Mouse (Mus musculus) heart, adult 2 months (tissue): ENCODE results near the gene Atxn7l1.

Experiments
- CTCF ChIP-seq: fragments of 200-600 bp; IDR thresholded peaks from 2 replicates; pipeline ENCODE4 v1.8.1; 2022; ENCODE audit warnings: antibody characterized with exemption, mild to moderate bottlenecking, moderate library complexity
- POLR2A ChIP-seq: fragments of 200-500 bp; IDR thresholded peaks from 2 replicates; pipeline ENCODE4 v1.6.1; 2011; ENCODE audit warnings: mild to moderate bottlenecking, low read depth, low read length, control low read depth; ENCODE audit not compliant: insufficient read depth

DNA sequence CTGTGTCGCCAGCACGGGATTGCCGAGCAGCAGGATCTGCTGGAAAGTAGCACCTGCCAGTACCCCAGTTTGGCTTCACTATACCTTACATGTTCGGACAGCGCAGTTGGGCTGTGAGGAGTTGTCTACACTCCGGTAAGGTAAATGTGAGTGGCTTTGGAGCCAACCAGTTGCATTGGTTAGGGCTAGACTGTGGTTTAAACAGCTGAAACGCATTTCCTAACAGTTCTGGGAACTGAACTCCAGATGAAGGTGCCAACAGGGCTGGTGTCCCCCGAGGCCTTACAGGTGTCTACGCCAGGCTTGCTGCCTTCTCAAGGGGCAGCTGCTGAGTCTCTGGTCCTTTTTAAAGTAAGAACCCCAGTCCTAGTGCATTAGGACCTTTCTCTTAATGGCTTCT is 157.6 kb downstream of the Atxn7l1 start:
- no peak for TF ChIP-seq CTCF
- no peak for TF ChIP-seq POLR2A
